Mouse (Mus musculus) neural tube, embryonic 13.5 days (tissue): ENCODE results near the gene Dspp. TPM values are rescaled to one million over a fixed set of nuclear protein-coding genes. Genes with fewer than 3 reads are reported as not detected.

Source experiments
- ATAC-seq: fragments of 200-750 bp; cut with Nextera tagmentation; 2 replicates; pipeline ENCODE4 v1.8.0; 2017; ENCODE audit warnings: low read depth, mild to moderate bottlenecking, moderate TSS enrichment, moderate library complexity
- H3K27ac ChIP-seq: fragments of 300-500 bp; sonication (generic); replicated peaks from 2 replicates; pipeline ENCODE4 v1.5.1; 2015; ENCODE audit warnings: moderate library complexity, mild to moderate bottlenecking, inconsistent platforms
- H3K27me3 ChIP-seq: fragments of 300-500 bp; sonication (generic); 2 replicates; pipeline ENCODE4 v1.6.1; 2015; ENCODE audit warnings: mild to moderate bottlenecking, inconsistent platforms
- H3K36me3 ChIP-seq: fragments of 300-500 bp; sonication (generic); 2 replicates; pipeline ENCODE4 v1.6.1; 2015; ENCODE audit warnings: mild to moderate bottlenecking, inconsistent platforms
- H3K4me1 ChIP-seq: fragments of 300-500 bp; sonication (generic); replicated peaks from 2 replicates; pipeline ENCODE4 v1.6.1; 2015; ENCODE audit warnings: inconsistent platforms
- H3K4me2 ChIP-seq: fragments of 300-500 bp; sonication (generic); 2 replicates; pipeline ENCODE4 v1.6.1; 2015; ENCODE audit warnings: inconsistent platforms, mild to moderate bottlenecking, moderate library complexity
- H3K4me3 ChIP-seq: fragments of 300-500 bp; sonication (generic); 2 replicates; pipeline ENCODE4 v1.5.1; 2015; ENCODE audit warnings: mild to moderate bottlenecking, inconsistent platforms
- H3K9ac ChIP-seq: fragments of 300-500 bp; sonication (generic); 2 replicates; pipeline ENCODE4 v1.6.1; 2015; ENCODE audit warnings: moderate library complexity, mild to moderate bottlenecking, inconsistent platforms
- H3K9me3 ChIP-seq: fragments of 300-500 bp; sonication (generic); 2 replicates; pipeline ENCODE4 v1.6.1; 2016; ENCODE audit warnings: inconsistent platforms
- WGBS: fragments of 180-500 bp; shearing (Covaris S2); methylation state at CpG from one replicate; pipeline ENCODE4 v1.1.7; 2015; 5-methylcytosine and 5-hydroxymethylcytosine counted together
- polyA plus RNA-seq: library from polyadenylated mRNA; unstranded; fragments of >200 nt; fragmentation: Nextera tagmentation; extraction: Ambion mirVana; gene quantifications from 2 replicates; pipeline ENCODE4 v1.2.1, GENCODE M21; 2015

Gene Dspp
- polyA plus RNA-seq, 1 experiment from 2014 or later = not detected

DNA sequence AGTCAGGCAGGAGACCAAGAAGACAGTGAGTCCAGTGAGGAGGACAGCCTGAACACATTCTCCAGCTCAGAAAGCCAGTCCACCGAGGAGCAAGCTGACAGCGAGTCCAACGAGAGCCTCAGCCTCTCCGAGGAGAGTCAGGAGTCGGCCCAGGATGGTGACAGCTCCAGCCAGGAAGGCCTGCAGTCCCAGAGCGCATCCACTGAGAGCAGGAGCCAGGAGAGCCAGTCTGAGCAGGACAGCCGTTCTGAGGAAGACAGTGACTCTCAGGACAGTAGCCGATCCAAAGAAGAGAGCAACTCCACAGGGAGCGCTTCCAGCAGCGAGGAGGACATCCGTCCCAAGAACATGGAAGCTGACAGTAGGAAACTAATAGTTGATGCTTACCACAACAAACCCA lies 42.0 kb downstream of the Dspp start:
- Histone ChIP-seq H3K27ac (no peak overlapping the region), H3K4me1 (no peaks in the 10 kb centered on the region), H3K9ac (no peak overlapping the region), H3K36me3 (no peaks in the 10 kb centered on the region), H3K9me3 (no peaks in the 10 kb centered on the region), H3K4me2 (no peak overlapping the region), H3K4me3 (no peak overlapping the region), H3K27me3 (no peaks in the 10 kb centered on the region)
- ATAC-seq = no peak
- 78% methylated on average over 11 of the region's 11 CpGs for WGBS

DNA sequence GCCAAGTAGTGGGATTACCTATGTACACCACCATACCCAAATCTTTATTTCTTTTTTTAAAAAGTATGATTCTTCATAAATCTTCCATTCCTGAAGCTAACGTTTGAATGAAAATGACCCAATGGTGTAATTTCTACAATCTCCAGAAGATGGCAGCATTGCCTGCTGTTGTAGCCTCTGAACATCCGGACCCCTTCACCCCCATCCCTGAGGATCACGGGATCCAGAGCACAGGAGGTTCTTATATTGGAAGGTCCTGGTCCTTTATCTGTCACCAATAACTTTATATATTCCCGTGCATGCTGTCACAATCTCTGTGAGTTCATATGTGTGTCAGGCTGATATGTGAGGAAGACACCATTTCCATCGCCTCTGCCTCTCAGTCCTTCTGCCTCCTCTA lies 48.4 kb downstream of the Dspp start:
- Histone ChIP-seq H3K27ac (no peak overlapping the region), H3K36me3 (no peaks in the 10 kb centered on the region), H3K27me3 (no peaks in the 10 kb centered on the region; the same call in 1 of the 2 replicates), H3K9me3 (no peaks in the 10 kb centered on the region), H3K4me2 (no peak overlapping the region), H3K4me1 (no peaks in the 10 kb centered on the region), H3K9ac (no peak overlapping the region), H3K4me3 (no peak overlapping the region)
- ATAC-seq = no peak
- WGBS = 30% methylated on average over 5 of the region's 5 CpGs

DNA sequence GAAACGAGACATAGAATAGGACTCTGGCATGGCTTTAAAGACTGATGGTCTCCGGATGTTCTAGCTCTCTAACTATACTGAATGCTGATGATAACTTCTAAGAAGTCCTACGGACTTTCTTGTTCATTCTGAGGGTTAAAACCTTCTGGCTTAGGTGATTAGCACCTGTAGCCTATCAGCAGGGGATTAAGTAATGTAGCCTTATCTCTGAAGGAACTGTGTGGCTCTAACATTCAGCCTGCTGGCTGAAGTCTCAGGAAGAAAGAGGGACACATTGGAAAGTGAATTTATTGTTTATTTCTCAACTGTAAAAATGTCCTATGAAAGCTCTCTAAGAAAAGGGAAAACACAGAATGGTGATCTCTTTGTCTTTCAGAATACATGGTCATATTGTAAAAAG lies 53.8 kb downstream of the Dspp start:
- H3K9me3 ChIP-seq = no peaks in the 10 kb centered on the region
- H3K4me2 ChIP-seq = no peak overlapping the region
- H3K9ac ChIP-seq = no peak overlapping the region
- H3K36me3 ChIP-seq = no peaks in the 10 kb centered on the region
- H3K4me3 ChIP-seq = no peak overlapping the region
- no peak overlapping the region for H3K27ac ChIP-seq
- no peaks in the 10 kb centered on the region for H3K4me1 ChIP-seq
- ATAC-seq = no peak
- WGBS = 78% methylated on average over 3 of the region's 3 CpGs
- H3K27me3 ChIP-seq = no peaks in the 10 kb centered on the region; the same call in 1 of the 2 replicates

DNA sequence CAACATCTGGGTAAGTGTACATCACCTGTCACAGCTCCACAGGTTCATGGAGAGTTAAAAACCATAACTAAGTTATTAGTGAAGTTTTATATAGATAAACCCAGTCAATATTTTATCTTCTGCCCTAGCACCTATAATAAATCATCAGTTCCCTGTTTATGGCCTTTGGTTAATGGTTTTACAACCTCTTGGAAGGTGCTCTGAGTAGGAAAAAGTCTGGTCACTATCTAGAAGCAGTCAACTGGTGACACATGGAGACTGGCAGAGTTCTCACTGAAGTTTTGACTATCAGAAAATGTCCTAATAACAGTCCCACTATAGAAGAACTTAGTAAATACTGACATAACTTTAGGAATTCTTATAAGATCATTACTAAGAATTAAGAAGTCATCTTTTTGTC lies 54.2 kb downstream of the Dspp start:
- ATAC-seq = no peak
- Histone ChIP-seq H3K4me1 (no peaks in the 10 kb centered on the region), H3K36me3 (no peaks in the 10 kb centered on the region), H3K4me2 (no peak overlapping the region), H3K27ac (no peak overlapping the region), H3K9ac (no peak overlapping the region), H3K9me3 (no peaks in the 10 kb centered on the region), H3K27me3 (no peaks in the 10 kb centered on the region; the same call in 1 of the 2 replicates), H3K4me3 (no peak overlapping the region)

DNA sequence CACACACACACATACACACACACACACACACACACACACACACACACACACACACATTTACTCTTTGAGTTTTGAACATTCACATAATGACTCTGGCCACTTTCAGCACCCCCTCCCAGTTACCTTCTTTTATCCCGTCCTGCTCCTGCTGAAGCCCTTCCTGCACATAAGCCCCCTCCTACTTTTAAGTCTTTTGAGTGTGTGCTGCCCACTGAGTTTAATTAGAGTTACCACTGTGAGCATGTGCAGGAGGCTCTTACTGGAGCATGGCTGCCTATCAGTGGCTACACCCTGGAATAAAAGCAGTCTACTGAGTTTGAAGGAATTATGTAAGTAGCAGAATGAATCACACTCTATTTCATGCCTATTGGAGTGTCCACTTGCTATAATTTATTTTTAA lies 58.0 kb downstream of the Dspp start:
- H3K27me3 ChIP-seq = no peaks in the 10 kb centered on the region
- no peaks in the 10 kb centered on the region for H3K36me3 ChIP-seq
- no peak overlapping the region for H3K27ac ChIP-seq
- no peaks in the 10 kb centered on the region for H3K4me1 ChIP-seq
- 25% methylated on average over 1 of the region's 1 CpGs for WGBS
- H3K9me3 ChIP-seq = no peaks in the 10 kb centered on the region
- no peak overlapping the region for H3K9ac ChIP-seq
- H3K4me3 ChIP-seq = no peak overlapping the region
- ATAC-seq = no peak
- no peak overlapping the region for H3K4me2 ChIP-seq

Other genes with a start within 250 kb of the Dspp start
- gene Hsd17b13, start 193.3 kb upstream of the Dspp start, polyA plus RNA-seq = not detected in 2 replicates
- gene Hsd17b11, start 148.8 kb upstream of the Dspp start, polyA plus RNA-seq = 2.3 and 2.7 TPM in 2 replicates
- gene Nudt9, start 124.4 kb upstream of the Dspp start, polyA plus RNA-seq = 65.9 and 76.2 TPM in 2 replicates
- gene Gm17660, start 93.1 kb upstream of the Dspp start, polyA plus RNA-seq = not detected in 2 replicates
- 195 and 200 TPM in 2 replicates for gene Sparcl1, start 57.0 kb upstream of the Dspp start, polyA plus RNA-seq
- gene Dmp1, start 31.9 kb downstream of the Dspp start, polyA plus RNA-seq = 0.48 and 0.87 TPM in 2 replicates
- gene Ibsp, start 128.5 kb downstream of the Dspp start, polyA plus RNA-seq = 0.21 and 1.6 TPM in 2 replicates
- gene Mepe, start 154.6 kb downstream of the Dspp start, polyA plus RNA-seq = not detected in 2 replicates